Mouse (Mus musculus): ENCODE measurements around the gene Ky. TPM values are rescaled to one million over a fixed set of nuclear protein-coding genes. Genes with fewer than 3 reads are reported as not detected.

Ky gene
- 10 to 100 TPM; 29.2 to 32.2 TPM for total RNA-seq (2021)
- long read RNA-seq, experiment 1, partial matches to known transcripts, result 1 of 4 reads
- long read RNA-seq, experiment 1, other reads (novel, unspliced or antisense), result 3 of 4 reads
- long read RNA-seq, experiment 2, full-length matches to known transcripts, result 2 of 9 reads
- long read RNA-seq, experiment 2, partial matches to known transcripts, result 2 of 9 reads
- long read RNA-seq, experiment 2, other reads (novel, unspliced or antisense), result 5 of 9 reads

DNA sequence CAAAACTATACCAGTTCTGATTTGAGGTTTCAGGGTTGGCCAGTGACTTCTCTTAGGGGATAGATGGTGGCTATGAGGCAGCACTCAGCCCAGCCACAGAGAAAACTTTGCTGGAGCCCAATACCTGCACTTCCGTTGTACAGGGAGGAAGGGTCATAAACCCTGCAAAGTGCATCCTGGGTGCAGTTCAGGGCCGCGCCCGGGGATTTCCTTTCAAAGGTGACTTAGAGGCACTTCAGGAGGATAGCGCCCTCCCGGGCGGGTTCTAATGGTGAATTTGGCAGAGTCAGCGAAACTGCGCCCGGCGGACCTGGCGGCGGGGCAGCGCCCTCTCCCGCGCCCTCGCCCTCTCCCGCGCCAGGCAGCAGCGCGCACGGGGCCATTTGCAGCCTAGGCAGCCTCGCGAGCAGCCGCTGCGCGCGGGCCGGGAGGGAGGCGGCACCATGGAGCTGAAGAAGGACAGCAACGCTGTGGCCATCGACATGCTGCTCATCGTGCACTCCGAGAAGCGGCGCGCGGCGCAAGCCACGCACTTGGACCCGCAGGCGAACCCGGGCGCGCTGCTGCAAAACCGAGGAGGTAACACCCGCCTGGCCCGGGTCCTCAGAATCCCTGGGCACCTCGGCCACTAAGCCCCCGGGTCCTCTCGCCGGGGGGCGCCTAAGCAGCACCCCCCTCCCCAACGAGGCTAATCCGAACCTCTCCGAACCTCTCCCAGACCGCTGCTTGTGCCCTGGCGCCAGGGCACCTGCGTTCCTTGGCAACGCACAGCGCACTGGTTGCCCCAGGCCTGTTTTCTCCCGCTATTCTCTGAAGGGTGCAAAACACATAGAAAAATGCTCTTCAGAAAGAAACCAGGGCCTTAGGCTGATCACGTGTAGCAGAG is at the start of gene Ky:
Gene Ky, plus strand, starts transcription at position 51 of the 886 bp plus-strand sequence.
- peak; percentile 59 to 60 for DNase-seq
- intact Hi-C loops (cut with DNase I), result no loop called here

DNA sequence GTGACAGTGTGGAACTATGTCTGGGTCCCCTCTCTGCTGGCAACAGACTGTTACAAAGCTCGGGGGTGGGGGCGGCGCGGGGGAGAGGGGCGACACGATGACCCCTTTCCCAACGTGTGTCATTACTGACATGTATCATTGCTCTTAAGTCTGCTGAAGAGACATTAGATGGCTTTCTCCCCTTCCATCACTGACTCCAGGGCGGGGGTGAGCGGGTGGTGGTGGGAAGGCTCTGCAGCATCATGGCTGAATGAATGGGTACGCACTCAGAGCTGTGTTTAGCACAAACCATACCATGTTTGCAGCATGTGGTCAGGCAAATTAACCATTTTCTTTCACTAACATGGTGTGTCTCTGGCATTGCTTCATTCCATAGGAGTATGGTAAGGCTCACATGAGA is 43.3 kb upstream of the Ky start:
- intact Hi-C loops (cut with DNase I), result no loop called here
- DNase-seq, result no peak

DNA sequence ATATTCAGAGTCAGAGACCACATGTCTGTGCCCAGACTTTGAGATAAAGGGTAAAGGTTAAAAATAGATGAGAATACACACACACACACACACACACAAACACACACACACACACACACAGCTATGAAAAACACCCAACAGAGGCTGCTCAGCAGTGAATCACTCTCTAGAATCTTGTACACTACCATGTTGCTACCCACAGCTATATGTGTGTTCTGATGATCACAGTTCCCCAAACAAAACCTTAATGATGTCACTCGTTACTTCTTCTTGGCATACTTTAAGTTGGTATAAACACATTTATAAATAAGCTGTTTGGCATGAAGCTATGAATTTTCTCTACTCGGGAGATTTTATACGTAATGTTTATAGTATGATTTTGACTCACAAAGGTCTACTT is 40.5 kb upstream of the Ky start:
- intact Hi-C loops (cut with DNase I), result no loop called here
- DNase-seq, result no peak

DNA sequence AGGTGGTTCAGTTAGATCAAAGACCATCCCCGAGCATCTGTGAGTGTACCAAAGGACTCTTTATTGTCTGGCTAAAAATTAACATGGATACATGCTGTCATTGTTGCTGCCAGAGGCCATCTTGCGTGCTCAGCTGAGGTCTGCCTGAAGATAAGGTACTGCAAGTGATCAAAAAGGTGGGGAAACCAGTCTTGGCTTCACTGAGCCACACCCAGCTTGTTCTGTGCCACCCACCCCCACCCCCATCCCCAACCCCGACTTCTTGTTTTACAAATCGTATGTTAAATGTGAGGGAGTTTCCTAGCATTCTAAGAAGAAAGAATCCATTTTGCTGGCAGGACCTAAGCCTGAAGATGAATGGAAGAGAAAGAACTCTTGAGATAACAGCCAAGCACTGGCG is 39.8 kb upstream of the Ky start:
- intact Hi-C loops (cut with DNase I), result no loop called here
- no peak for DNase-seq

DNA sequence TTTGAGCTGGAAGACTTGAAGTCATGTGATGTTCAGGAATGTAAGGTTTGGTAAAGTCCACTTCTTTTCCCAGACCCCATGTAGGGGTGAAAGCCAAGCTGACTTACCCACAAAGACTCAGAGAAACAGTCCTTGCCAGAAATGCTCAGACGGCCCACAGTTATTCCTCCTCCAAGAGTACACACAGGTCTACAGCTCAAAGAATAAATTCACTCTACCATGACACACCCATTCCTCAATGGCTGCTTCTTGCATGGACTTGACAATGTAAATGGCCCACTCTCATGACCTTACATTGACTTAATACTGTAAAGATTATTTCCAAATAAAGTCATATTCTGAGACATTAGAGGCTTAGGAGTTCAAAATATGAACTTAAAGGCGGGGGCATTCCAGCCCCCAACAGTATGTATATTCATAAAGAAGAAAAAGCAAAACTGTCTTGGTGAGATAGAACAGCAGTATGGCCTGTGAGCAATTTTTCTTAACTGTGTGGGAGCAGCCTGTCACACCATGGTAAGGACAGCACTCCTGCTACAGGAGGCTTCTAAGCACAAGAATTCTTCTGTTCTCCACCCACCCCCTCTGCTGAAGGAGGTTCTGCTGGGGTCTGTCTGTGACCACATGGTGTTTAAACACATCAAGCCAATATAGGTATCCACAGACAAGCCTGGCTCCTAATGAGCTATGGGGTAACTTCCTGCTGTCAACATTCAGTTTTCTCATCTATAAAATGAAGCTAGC is 35.3 kb upstream of the Ky start:
- DNase-seq, result no peak
- intact Hi-C loops (cut with DNase I), result no loop called here

DNA sequence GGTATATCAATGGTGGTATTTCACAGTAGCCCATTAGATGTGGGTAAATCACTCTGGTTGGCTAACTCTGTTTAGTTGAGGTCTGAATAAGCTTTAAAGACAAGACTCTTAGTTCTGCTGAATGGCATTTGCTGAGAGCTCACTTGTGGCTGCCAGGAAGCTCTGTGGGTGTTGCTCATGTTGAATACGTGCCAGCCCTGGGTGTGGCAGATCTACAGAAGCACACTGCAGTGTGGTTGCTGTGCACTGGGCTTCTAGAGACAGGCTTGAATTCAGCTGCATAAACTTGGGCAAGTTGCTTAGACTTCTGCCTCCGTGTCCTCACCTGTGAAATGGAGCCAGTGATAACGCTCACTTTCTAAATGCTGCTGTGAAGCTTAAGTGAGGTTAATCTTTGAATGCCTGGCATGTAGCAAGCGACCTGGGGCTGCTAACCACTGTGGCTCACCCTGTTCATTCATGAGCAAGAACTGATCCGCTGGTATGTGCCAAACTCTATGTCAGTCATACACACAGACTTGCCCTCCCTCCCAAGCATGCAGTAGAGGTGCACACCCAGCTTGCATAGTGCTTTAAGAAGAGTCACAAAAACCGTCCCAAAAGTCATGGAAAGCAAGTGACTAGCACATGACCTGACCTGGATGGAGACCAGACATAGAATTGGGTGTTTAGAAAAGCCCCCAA is 27.6 kb upstream of the Ky start:
- peak; percentile 23 to 48 for DNase-seq
- intact Hi-C loops (cut with DNase I), result no loop called here

DNA sequence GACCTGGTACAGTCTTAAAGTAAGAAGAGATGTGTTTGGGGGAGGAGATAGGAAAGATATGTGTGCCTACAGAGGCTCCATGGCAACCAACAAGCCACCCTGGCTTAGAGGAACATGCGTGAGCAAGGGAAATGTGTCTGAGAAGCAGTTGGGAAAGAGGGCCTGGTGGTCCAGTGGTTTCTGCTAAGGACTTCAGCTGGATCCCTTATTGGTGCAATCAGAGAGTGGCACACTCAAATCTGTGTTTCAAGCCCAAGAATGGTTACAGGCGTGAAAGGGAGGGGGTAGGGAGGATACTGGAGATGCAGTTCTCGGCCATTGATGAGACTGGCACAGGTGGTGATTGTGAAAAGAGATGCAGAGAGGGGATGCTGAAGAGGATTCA is 27.1 kb upstream of the Ky start:
- intact Hi-C loops (cut with DNase I), result no loop called here
- DNase-seq, result no peak

DNA sequence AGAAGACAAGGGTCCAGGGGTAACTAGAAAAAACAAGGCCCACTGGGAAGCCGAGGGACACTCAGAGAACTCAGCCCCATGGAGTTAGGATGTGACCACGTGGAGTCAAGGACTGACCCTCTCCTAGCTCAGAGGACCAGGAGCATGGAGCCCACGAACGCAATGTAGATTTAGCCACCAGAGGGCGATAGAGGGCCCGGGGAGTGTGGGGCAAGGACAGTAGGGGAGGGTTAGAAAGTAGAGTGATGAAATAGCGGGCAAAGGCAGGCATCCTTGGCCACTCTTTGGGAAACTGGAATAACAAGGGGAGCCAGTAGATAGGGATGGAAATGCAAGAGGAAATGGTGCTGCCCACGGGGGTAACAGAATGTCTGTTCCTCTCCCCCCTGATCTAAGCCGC is 26.5 kb upstream of the Ky start:
- DNase-seq, result peak; percentile 36 to 62
- intact Hi-C loops (cut with DNase I), result no loop called here

DNA sequence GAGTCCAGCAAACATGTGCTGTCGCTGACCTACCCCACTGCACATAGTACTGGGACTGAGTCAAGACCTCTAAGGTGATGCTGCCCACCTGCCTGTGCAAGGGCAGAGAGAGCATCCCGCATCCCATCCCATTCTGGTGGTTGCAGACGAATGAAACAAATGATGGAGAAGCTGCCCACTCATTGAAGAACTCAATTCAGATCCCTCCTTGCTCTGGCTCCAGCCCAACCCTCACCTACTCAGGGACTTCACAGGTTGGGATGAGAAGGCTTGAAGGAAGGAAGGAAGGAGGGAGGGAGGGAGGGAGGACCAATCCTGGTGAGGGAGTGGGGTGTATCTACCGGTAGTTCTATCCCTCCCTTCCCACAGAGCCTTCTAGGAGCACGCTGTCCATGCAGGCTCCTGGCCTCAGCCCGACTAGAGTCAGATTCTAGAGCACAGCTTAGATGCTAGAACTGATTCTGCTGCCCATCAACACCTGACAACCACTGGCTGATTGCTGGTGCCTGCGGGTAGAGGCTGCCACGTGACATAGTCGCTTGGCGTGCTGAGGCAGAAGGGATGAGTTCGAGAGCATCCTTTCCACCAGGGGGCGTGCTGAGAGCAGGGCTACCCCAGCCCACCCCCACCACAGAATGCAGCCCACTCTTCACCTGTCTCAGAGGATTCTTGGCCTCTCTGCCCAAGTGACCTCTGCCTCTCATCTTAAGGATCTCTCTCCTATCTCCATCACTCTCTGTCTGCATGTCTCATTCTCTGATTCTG is 13.3 kb upstream of the Ky start:
- intact Hi-C loops (cut with DNase I), result no loop called here

DNA sequence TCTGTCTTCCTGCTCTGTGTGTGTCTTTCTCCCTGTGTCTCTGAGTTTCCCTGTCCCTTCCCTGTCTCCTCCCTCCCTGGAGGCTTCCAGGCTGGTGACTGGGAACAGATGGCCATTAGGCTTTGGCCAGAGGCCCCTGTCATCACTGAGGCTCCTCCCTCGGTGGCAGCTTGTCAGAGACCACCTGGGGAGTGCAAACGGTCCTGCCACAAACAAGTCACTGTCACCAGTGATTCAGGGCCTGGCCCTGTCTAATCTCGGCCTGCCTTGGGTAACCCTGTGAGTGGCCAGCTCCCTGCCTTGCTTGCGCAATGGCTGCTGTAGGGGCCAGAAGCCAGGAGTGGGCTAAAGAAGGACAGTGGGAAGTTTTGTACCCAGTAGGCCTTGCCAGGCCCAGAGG is 12.5 kb upstream of the Ky start:
- intact Hi-C loops (cut with DNase I), result no loop called here
- peak; percentile 48 to 50 for DNase-seq

More for the DNA sequence above, 13.3 kb upstream of the Ky start:
- DNase-seq, result peak in 1 of 2 experiments; percentile 32

DNA sequence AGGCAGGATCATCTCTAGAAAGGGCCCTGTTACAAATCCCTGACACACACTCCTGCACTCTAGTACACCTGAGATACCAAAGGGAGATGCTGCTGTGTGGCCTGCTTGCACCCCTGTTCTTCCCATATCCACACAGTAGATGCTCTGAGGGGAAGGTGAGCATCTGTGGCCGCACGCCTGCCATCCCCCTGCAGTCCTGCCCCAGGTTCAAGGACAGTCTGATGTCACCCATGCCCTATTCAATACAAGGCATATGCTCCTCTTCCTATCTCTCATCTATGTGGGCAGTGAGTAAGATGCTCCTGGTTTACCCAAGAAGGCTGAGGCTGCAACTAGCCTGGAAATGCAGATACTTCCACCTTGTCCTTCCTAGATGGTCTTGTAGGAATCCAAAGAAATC is 11.6 kb upstream of the Ky start:
- DNase-seq, result no peak
- intact Hi-C loops (cut with DNase I), result no loop called here

DNA sequence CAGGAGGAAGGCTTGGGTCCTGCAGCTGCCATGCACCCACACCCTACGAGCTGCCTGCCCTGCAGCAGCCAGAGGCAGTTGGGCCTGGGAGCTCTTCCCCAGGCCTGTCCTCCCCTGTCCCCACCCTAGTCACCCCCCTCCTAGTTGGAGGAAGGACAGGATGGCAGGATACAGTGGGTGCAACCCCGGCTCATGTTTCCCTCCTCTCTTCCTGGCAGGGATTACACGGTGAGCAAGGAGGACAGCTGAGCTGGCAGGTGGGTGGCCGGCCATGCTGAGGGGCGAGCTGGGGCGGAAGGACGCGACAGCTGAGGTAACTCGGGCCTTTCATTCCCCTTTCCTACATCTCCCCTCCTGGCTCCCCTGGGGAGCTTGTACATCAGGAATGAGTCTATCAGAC is 11.1 kb upstream of the Ky start:
- intact Hi-C loops (cut with DNase I), result no loop called here
- no peak for DNase-seq

DNA sequence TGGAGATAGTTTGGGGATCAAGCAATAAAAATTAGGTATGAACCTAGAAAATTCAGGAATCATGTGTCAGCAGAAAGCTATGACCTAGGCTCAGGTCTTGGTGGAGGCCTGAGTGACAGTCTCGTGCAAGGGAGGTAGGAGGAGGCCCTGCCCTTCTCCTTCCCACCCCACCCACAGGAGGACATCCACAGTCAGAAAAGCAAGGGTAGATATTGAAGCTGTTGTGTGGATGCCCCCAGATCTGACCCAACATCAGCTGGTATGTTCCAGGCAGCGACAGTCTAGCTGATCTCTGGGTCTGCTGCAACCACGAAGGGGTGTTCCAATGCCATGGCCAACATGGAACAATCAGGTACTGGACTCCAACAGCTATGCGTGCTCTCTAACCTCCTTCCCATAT is 10.3 kb upstream of the Ky start:
- intact Hi-C loops (cut with DNase I), result loop anchor here (5.0 kb wide), 1 partner anchor 88 kb away; no protein-coding TSS in a partner anchor
- DNase-seq, result no peak

DNA sequence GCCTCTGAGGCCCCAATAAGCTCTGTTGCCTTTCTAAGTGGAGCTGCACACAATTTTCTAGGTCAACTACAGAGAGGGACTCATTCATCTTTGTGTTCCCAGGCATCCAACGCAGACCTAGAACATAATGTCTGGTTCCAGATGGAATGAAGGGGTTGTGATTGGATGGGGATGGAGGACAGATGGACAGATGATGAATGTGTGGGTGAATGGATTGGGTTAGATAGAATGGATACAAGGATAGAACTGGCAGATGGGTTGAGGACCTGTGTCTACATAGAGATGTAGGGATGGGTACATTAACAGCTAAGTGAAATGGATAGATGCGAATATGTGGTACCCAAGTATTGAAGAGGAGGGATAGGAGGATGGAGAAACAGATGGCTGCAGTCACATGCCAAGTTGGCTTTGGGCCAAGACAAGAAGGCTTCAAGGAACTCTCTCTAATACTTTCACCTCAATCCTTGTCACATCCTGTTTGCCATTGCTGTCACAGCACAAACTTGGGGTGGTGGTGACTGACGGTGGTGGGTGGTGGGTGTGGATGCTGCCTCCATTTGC is 9.0 kb upstream of the Ky start:
- no peak for DNase-seq
- intact Hi-C loops (cut with DNase I), result loop anchor here (5.0 kb wide), 1 partner anchor 89 kb away; no protein-coding TSS in a partner anchor

DNA sequence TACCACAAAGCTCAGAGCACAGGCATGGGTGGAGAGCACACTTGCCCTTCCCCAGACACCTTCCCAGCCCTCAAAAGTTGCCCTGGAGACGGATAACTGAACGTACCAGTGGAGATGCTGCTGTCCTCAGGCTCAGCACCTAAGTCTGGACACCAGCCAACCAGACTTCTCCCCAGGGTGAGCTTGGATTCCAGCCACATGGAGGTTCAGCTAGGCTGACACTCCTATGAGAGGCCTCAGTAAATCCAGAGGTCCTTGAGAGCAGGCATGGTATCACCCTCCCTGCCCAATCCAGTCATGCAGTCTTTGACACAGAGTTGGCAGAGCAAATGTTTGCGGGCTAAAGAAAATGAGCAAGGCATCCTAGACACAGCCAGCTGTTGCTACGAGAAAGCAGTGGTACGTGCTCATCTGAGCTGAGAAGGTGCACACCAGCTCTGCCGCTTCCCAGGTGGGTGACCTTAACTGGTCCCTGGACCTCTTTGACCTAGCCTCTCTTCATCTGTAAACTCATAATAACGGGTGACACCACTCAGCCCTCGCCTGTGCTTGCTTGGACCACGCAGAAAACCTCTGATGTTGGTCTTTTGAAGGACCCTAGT is 8.4 kb upstream of the Ky start:
- intact Hi-C loops (cut with DNase I), result loop anchor here (5.0 kb wide), 1 partner anchor 90 kb away; no protein-coding TSS in a partner anchor
- DNase-seq, result peak in 1 of 2 experiments; percentile 41

DNA sequence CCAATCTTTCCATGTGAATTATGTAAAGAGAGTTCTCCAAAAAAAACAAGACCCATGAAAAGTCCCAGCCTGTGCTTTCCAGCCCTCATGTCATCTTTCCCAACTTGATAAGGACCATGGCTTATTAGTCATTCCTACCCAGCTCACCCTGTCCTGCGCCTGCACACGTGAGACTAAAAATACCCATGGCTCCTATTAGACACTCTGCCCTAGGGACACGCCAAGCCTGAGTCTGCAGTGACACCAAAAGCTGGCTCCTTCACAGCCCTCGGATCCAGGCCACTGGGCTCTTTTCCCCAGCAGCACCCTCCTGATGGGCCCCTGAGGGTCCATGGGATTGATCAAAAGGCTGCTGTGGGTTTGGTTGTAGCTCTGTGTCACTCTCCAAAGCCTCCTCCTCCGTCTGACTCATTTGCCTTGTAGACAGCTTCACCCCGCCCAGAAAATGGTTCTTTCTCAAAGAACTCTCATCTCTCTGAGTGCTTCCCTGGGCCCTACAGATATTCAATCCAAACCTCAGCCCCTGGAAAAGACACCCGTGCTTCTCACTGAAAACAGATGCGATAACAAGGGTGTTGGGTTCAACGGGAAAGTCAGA is 7.6 kb upstream of the Ky start:
- intact Hi-C loops (cut with DNase I), result loop anchor here (5.0 kb wide), 1 partner anchor 91 kb away; no protein-coding TSS in a partner anchor
- peak; percentile 59 to 73 for DNase-seq

DNA sequence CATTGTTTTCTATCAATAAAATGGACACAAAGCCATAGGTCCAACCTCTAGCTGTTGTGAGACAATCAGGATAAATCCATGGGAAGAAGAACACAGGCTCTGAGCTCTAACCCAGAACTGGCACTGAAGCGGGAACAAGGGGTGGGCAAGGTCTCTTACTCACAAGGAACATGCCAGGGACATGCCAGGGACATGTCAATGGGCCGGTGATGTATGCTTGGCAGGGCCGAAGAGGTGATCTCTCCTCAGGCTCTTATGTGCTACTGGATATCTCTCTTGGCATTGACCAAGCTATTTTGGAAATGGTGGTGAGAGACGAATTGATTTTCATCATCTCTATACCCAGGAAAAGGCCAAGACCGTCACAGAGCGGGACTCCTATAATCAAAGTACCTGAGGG is 6.8 kb upstream of the Ky start:
- intact Hi-C loops (cut with DNase I), result loop anchor here (5.0 kb wide), 1 partner anchor 91 kb away; no protein-coding TSS in a partner anchor

DNA sequence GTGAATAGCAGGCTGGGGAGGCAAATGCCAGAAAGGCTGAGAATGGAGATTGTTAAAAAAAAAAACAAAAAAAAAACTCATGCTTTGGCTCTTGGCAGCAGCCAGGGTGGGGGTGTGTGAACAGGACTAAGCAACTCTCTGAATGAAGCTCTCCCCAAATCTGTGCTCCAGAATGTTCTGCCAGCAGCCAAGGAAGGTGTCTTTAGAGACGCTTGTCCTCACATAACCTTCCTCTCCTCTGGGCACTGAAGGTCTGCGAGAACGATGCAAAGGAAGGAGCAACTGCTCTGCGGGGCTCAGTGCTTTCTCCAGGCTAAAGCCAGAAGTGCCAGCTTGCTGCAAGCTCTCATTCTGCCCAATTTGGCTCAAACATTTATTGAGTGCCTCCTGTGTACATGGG is 6.3 kb upstream of the Ky start:
- intact Hi-C loops (cut with DNase I), result loop anchor here (5.0 kb wide), 1 partner anchor 92 kb away; no protein-coding TSS in a partner anchor
- DNase-seq, result peak in 1 of 2 experiments; percentile 46

More for the DNA sequence above, 6.8 kb upstream of the Ky start:
- no peak for DNase-seq
